Mouse (Mus musculus): Measurements from ENCODE around the gene Spib.

The Spib gene

GRCm38 (mm10) chr7:44484841-44485571 lies 46.9 kb downstream of the Spib start:
- peak; percentile 91 to 94 for DNase-seq

GRCm38 (mm10) chr7:44484109-44484508 lies 47.8 kb downstream of the Spib start:
- no peak for DNase-seq

- DNase-seq = no peak
Observed at GRCm38 (mm10) chr7:44482836-44483435, 48.9 kb downstream of the Spib start.
